Mouse (Mus musculus) gastrocnemius, adult 2 months (tissue): ENCODE measurements around the gene Klk7. TPM values are rescaled to one million over a fixed set of nuclear protein-coding genes. Genes with fewer than 3 reads are reported as not detected.

Source experiments
- DNase-seq: peaks from one replicate; pipeline ENCODE4 v3.0.0; 2022
- H3K27ac ChIP-seq: fragments of 200-600 bp; 2 replicates; pipeline ENCODE4 v1.8.1; 2022; ENCODE audit warnings: mild to moderate bottlenecking
- H3K4me3 ChIP-seq: fragments of 200-600 bp; 2 replicates; pipeline ENCODE4 v1.8.1; 2022; ENCODE audit warnings: mild to moderate bottlenecking, moderate library complexity
- CTCF ChIP-seq: fragments of 200-600 bp; IDR thresholded peaks from 2 replicates; pipeline ENCODE4 v1.8.1; 2022; ENCODE audit warnings: antibody characterized with exemption, mild to moderate bottlenecking, moderate library complexity
- intact Hi-C: fragments of 180-260 bp; cut with DNase I; formaldehyde crosslinking; loops from one replicate; pipeline ENCODE4 v1.15.1; 2025
- total RNA-seq, 2 experiments: library from RNA; stranded (reverse); gene quantifications; 2 replicates each; pipeline ENCODE4 v1.2.3; 2021

Klk7 gene
- total RNA-seq, 2 experiments from 2014 or later, result not detected

DNA sequence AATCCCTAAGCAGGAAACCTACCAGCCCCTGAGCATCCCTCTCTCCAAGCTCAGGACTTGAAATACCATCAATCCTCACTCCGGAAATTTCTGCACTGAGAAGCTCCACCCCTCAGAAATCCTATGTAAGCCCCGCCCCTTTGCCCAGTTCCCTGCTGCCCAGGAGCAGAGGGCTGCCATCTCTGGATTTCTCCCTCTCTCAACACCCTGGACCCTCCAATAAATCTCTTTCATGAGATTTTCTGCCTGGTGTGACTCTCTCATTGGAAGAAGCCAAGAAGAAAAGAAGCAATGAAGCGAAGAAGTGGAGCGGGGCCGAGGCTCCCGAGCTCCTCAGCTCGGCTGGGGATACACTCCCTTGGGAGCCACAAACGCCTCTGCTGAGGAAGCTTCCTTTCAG, 49.3 kb downstream of the Klk7 start:
- TF ChIP-seq CTCF, result no peak
- no peak overlapping the region for H3K27ac ChIP-seq

More for the DNA sequence above, 49.3 kb downstream of the Klk7 start:
- DNase-seq, result no peak
- intact Hi-C loops, result no loop called here
- no peak overlapping the region for H3K4me3 ChIP-seq

Other genes starting within 250 kb of the Klk7 start
- gene Zfp658, start 249.0 kb upstream of the Klk7 start, total RNA-seq, result under 1 TPM; 0.36 to 0.43 TPM
- 1 to 10 TPM; 3.1 to 4.9 TPM for gene Zfp719, start 231.7 kb upstream of the Klk7 start, total RNA-seq
- not detected for gene Zfp819, start 204.1 kb upstream of the Klk7 start, total RNA-seq
- gene Ceacam18, start 176.6 kb upstream of the Klk7 start, total RNA-seq, result not detected
- 1 to 10 TPM in 1 of 2 experiments, under 1 TPM in 1; 0.26 to 1.0 TPM for gene Siglece, start 151.1 kb upstream of the Klk7 start, total RNA-seq
- 1 to 10 TPM; 1.8 to 2.9 TPM for gene Ctu1, start 139.3 kb upstream of the Klk7 start, total RNA-seq
- gene Klk14, start 120.9 kb upstream of the Klk7 start, total RNA-seq, result not detected
- gene Klk13, start 98.7 kb upstream of the Klk7 start, total RNA-seq, result under 1 TPM in 1 of 2 experiments, not detected in 1; 0.22 TPM
- gene Klk12, start 42.4 kb upstream of the Klk7 start, total RNA-seq, result not detected
- gene Klk11, start 36.7 kb upstream of the Klk7 start, total RNA-seq, result under 1 TPM in 1 of 2 experiments, not detected in 1; 0.41 TPM
- 1 to 10 TPM in 1 of 2 experiments, under 1 TPM in 1; 0.69 to 1.4 TPM for gene Klk10, start 30.3 kb upstream of the Klk7 start, total RNA-seq
- not detected for gene Klk9, start 19.4 kb upstream of the Klk7 start, total RNA-seq
- gene Klk8, start 13.7 kb upstream of the Klk7 start, total RNA-seq, result 1 to 10 TPM; 1.7 to 2.5 TPM
- gene Klk6, start 13.2 kb downstream of the Klk7 start, total RNA-seq, result not detected
- gene Klk5, start 30.7 kb downstream of the Klk7 start, total RNA-seq, result not detected
- gene Klk4, start 69.9 kb downstream of the Klk7 start, total RNA-seq, result not detected
- gene Klk15, start 122.4 kb downstream of the Klk7 start, total RNA-seq, result not detected
- not detected for gene Klk1b8, start 139.4 kb downstream of the Klk7 start, total RNA-seq
- gene Klk1b1, start 155.5 kb downstream of the Klk7 start, total RNA-seq, result not detected
- not detected for gene Klk1b9, start 164.8 kb downstream of the Klk7 start, total RNA-seq
- not detected for gene Klk1b11, start 184.6 kb downstream of the Klk7 start, total RNA-seq
- gene Klk1b26, start 200.9 kb downstream of the Klk7 start, total RNA-seq, result 1 to 10 TPM in 1 of 2 experiments, under 1 TPM in 1; 0.51 to 1.0 TPM
- not detected for gene Klk1b27, start 241.0 kb downstream of the Klk7 start, total RNA-seq